Mouse (Mus musculus): ENCODE results near the gene Pcdh18.

DNA sequence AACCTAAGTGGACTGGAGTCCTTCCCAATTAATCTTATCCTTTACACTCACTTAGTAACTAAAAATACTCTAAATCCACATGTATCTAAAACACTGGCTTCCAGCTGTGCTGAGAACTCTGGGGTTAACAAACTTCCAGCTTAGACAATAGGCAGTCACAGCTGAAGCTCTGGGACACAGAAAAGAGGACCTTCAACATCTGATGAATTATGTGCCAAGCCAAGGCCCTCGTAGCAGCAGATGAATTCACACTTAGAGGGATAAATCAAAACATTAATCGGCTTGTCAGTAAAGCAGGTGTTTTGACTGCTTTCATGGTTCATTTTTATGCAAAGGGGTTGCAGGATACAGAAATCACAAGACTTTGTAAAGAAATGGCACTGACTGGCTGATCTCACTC is 57.2 kb downstream of the Pcdh18 start:
- no peak for TF ChIP-seq POLR2A (IDR thresholded peaks at IDR 0.05; ENCODE audit: extremely low read depth, insufficient read depth, low read length)
- TF ChIP-seq CTCF (IDR thresholded peaks at IDR 0.05; ENCODE audit: low read depth, low read length) = no peak
